Mouse (Mus musculus) G1E (cell line): ENCODE measurements around the gene Grk2.

Experiments
- CTCF ChIP-seq: IDR thresholded peaks from 2 replicates; pipeline ENCODE4 v1.5.1; 2012; ENCODE audit warnings: low read depth, low read length, inconsistent platforms, mixed read lengths
- POLR2AphosphoS5 ChIP-seq: IDR thresholded peaks from 2 replicates; pipeline ENCODE4 v1.6.1; 2012; ENCODE audit warnings: low read depth, low read length, inconsistent platforms; ENCODE audit not compliant: insufficient replicate concordance

DNA sequence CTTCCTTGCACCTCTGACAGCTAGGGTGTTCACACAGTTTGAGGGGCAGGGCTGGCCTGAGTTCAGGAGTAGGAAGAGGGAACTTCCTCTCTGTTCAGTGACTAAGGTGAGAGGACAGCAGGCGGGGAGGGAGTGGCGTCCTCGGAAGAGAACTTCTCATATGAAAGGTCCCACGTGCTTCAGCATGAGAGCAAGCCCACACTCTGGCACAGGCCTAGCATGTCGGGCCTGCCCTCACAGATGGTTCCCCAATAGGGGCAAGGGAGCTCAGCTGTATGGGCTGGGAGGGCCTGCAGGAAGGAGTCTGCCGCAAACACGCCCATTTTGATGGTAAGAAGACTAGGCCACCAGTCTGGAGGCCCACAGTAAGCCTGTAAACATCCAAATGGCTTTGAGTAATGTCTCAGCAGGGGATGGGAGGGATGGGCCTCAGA lies 5.7 kb downstream of the Grk2 start:
- TF ChIP-seq CTCF, result no peak
- no peak for TF ChIP-seq POLR2AphosphoS5
